Mouse (Mus musculus) mesoderm, embryonic 11.5 days (tissue): ENCODE measurements around the gene Metrn.
A peak's percentile ranks its signal among the peaks of the same experiment; 100 is the strongest.

ENCODE experiments used
- DNase-seq: peaks from one replicate; pipeline ENCODE4 v3.0.0-alpha.2; 2012; ENCODE audit warnings: low read depth, low spot score

Gene Metrn

DNA sequence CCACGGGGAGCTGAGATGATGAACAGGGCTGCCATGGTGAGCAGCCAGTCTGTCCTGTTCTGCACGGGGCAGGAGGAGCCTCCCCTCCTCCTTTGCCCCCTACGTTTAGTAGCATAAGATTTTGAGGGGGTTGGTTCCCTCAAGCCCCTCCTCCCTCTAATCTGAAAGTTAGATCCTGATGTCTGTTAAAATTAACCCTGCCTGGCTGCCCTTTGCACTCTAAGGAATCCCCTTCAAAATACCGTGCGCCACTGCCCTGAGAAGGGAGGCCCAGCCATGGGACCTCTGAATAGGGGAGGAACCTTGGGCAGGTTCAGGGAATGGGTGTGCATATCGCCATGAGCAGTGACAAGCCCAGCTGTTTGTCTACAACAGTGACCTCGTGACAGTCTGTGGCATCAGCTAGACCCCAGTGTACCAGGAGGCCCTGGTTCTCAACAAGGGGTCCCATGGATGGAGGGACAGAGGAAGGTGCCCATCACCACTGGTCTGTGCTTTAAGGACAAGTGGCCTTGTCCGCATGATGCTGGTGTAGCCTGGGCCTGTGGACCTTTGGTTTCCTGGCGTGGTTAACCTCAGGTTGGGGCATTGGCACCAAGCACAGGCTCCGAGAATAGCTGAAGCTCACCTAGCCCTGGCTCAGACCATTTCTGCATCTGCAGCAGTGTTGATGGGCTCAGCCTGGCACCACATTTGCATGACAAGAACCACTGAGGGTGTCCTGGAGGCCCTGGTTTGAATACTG lies 21.4 kb downstream of the Metrn start:
- no peak for DNase-seq

DNA sequence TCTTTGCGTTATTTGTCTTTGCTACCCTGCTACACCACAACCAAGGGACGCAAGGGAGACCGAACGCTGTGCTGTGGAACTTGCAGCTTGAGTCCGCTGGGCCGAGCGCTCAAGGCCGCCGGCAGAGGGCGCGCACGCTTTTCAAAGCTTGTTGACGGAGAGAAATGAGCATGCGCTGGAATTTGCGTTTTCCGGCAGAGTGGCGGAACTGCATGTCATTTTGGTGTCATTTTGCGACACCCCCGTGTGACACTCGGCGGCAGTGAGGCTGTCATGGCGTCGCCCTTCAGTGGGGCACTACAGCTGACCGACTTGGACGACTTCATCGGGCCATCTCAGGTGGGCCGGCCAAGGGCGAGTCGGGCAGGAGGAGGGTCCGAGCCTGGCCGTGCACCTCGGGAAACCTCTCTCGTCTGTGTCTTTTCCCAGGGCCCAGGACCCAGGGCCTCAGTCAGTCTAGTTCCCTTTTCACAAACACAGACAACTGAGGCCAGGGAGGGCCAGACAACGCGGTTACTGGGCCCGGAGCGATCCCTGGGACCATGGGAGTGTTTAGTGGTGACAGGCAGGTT lies 23.3 kb downstream of the Metrn start, which contains the start of gene Narfl:
Gene Narfl, plus strand, starts transcription at position 228 of the 572 bp plus-strand sequence.
- DNase-seq, result peak; percentile 98

GRCm38 (mm10) chr17:25769331-25769730 lies 27.6 kb downstream of the Metrn start:
- no peak for DNase-seq

DNA sequence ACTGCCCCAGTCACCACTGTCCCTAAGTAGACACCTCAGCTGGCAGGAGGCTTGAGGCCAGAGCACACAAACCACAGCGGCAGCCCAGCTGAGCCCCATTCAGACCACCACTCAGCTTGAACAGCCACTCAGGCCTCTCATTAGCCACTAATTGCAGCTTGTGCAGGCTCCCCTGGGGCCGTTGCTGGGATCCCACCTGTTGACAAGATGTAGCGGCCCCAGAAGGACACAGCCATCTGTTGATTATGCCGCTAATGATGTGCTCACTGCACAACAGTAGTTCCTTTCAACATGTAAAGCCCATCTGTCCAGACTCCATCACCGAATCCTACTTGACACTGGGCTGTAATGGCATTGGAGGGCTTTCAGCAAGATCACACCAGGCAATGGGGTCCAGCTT lies 31.1 kb downstream of the Metrn start:
- DNase-seq, result peak; percentile 52

- DNase-seq, result no peak
These were observed 34.3 kb downstream of the Metrn start for GRCm38 (mm10) chr17:25762591-25762990.

GRCm38 (mm10) chr17:25761561-25761970 lies 35.4 kb downstream of the Metrn start:
- no peak for DNase-seq

- no peak for DNase-seq
These were observed 36.8 kb downstream of the Metrn start for GRCm38 (mm10) chr17:25760148-25760547.

DNA sequence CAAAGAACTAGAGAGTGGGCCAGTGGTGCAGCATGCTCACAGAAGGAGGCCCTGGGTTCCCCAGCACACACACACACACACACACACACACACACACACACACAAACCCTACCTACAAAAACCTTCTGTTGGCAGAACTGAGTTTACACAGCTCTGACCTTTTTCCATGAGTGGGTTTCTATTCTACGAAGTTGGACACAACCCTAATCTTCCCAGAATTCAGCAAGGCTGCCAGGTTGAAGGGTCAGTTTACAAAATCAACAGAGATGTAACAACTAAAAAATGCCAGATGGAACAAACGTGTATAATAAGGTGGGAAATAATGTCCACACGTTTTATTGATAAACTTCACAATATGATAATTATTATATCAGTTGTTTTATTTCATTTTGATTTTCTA lies 39.2 kb downstream of the Metrn start:
- DNase-seq, result no peak

GRCm38 (mm10) chr17:25756378-25757242 lies 40.3 kb downstream of the Metrn start:
- no peak for DNase-seq

DNA sequence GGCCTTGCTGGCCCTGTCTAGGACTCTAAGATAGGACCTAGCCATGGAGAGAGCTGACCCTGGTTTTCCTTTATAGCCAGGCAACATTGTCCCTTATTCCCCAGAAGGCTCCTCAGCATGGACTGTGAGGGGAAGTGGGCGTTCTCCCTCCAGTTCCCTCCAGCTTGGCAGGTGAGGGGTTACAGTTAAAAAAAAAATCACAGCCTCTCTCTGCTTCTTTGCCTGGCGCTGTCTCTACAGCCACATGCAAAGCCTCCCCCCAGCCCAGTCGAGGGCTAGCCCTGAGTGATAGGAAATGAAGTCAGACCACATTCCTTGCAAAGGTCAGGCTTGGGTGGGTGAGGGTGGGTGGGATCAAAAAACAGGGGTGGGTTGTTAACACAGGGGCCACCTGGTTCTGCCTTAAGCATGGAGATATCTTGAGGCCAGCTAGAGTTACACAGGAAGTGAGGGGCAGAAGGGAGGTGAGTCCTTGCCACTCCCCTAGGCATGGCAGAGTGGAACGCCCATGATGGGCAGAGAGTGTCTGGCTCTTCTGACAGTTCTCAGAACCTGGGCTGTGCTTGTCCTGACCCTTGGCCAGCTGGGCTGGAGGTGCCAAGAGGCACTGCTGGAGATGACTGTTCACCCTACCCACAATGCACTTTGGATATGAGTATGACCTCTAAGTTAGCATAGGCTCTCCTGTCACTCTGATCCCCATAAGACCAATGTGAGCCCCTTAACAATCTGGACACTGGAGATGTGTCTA lies 41.1 kb downstream of the Metrn start:
- peak; percentile 22 for DNase-seq

DNA sequence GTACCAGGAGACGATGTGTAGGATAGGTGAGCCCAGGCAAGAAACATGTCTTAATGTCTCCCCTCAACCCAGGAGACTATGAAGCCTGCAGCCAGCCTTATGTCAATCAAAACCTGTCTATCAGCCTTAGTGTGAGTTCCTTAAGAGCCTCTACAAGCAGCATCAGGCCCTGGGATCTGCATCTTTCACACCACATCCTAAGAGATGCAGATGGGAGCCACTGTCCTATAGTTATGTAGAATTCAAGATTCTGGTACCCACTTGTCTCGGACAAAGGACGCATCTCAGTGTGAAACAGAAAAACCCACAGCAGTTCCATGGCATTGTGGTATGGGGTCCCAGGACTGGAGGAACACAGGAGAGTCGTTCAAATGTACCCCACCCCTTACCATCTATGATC lies 41.9 kb downstream of the Metrn start:
- DNase-seq, result no peak

DNA sequence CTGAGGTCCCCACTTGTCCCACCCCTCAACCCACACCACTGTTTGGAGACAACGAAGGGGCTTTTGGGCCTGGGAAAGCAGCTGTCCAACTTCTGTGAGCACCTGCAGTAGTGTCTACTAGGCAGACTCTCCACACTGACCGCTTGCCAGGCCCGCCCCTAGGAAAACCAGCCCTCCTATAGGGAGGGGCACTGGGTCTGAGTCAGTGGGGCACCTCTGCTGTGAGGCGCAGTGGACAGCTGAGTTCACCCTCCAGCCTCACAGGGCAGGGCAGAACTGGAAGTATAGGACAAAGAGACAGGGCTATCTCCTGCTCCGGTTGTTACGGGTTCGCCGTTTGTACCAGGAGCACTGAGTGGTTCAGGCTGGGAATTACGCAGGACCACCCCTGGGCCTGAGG lies 42.7 kb downstream of the Metrn start, which contains the start of gene Msln:
Gene Msln, minus strand, starts transcription at position 138 of the 400 bp plus-strand sequence.
- DNase-seq, result no peak

DNA sequence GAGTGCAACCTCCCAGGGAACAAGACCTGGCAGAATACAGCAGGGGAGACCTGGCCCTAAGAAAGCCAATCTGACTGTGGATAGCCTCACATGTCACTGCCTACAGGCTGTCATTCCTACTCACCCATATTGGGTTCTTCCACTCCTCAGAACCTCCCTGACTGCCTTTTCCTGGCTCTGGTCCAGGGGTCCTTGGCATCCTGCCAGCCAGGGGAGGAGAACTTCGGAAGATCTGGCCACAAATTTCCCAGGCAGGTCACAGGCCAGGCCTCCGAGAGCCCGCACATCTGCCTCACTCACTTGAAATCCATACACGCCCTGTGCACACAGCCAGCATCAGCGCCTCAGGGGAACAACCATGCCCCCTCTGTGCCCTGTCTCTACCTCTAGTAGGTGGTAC lies 45.5 kb downstream of the Metrn start:
- DNase-seq, result no peak

DNA sequence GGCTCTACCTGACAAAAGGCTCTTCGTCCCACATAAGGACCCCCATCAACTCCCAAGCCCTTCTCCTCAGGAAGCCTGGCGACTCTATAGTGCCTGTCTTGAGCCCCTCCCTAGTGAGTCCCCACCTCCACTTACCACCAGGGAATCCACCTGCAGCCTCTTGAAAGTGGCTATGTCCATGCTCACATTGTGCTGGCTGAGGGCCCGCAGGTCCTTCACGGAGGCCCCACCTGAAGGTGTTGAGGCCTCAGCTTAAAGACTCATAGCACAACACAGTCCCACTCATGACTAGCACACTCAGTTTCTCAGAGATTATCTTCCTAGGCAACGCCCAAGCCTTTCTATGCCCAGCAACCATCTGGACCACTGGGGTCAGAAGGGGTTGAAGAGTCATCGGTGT lies 47.6 kb downstream of the Metrn start:
- no peak for DNase-seq

- no peak for DNase-seq
These were observed 48.7 kb downstream of the Metrn start for GRCm38 (mm10) chr17:25748238-25748637.

DNA sequence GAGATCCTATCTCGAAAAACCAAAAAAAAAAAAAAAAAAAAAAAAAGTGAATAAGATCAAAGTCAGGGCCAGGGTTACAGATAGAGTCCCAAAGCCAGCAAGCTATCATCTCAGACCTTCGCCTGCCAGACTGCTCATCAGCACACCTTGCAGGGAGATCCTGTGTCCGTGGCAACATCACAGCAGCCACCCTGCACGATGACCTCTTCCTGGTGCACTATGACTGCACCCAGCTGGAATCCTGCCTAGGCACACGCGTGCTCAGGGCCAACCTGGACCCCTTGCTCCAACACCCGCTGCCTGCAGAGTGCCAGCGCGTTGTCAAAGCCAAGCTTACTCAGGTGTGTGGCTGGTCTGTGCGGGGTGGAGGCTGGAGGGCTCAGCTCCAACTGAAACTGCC lies 52.6 kb downstream of the Metrn start:
- no peak for DNase-seq

GRCm38 (mm10) chr17:25743831-25744230 lies 53.1 kb downstream of the Metrn start:
- no peak for DNase-seq
